Mouse (Mus musculus): ENCODE data around the gene Hist1h2ag.
A peak's percentile ranks its signal among the peaks of the same experiment; 100 is the strongest.
"Not testable (repeated sequence)": the region's sequence is repeated elsewhere in the genome, so short reads cannot be mapped to it uniquely, and the experiment has no call there.

The Hist1h2ag gene

DNA sequence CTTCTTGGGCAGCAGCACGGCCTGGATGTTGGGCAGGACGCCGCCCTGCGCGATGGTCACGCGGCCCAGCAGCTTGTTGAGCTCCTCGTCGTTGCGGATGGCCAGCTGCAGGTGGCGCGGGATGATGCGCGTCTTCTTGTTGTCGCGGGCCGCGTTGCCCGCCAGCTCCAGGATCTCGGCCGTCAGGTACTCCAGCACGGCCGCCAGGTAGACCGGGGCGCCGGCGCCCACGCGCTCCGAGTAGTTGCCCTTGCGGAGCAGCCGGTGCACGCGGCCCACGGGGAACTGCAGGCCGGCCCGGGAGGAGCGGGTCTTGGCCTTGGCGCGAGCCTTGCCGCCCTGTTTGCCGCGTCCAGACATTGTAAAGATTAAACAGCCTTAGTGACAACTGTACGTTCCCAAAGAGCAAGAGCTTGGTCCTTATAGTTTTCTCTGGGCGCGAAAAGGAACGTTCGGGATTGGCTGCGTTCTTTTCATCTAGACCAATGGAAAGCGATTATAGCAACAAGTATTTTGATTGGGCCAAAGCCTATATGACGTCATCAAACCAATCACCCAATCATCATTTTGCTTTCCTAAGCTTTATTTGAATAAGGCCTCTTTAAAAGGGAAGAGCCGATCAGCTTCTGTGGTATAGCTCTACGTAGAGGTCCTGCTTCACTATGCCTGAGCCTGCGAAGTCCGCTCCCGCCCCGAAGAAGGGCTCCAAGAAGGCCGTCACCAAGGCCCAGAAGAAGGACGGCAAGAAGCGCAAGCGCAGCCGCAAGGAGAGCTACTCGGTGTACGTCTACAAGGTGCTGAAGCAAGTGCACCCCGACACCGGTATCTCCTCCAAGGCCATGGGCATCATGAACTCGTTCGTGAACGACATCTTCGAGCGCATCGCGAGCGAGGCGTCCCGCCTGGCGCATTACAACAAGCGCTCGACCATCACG lies at the start of gene Hist1h2ag, which contains the start of gene Hist1h2bj:
Hist1h2ag (minus strand) TSS at position 377 of the 935 bp plus-strand sequence.
Hist1h2bj (plus strand) TSS at position 647 of the 935 bp plus-strand sequence.
- peak; percentile 89 to 95 for DNase-seq (ENCODE audit: low spot score in 2 of 2)

DNA sequence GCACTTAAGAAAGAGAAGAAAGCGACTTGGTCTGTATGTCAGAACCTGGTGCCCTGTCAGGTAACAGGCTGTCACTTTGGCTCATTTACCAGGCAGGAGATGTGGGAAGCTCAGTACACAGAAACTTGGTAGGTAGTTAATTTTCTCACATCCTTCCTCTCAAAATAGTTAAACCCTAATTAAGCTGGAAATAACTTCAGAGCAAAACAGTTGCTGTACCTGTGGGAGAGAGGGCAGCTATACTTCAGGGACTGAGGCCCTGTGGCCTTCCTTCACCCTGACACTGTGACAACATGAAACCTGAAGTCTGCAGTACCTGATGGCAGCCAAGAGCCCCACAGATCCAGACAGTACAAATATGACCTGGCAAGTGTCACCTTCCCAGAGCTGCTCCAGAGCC lies 41.4 kb upstream of the Hist1h2ag start, which contains the start of gene Vmn1r188:
Vmn1r188 (plus strand) TSS at position 301 of the 400 bp plus-strand sequence.
- not testable (repeated sequence) for DNase-seq (ENCODE audit: low spot score in 2 of 2)

DNA sequence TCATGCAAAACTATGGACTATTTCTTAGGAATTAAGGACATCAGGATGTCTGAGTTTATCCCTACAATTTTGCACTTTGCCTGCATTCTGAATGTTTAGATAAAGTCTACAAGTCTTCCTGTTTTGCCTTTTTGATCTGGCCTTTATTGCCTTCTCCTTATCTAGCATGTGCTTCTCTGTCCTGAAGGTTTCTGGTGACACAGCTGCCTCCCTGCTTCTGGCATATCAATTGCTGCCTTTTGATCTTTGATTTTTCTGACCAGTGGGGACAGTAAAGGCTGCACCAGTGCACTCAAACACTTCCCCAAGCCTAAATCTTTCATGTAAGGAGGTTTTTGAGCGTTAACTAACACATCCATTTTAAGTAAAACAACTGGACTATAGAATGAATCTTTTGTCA lies 20.7 kb upstream of the Hist1h2ag start:
- no peak for DNase-seq (ENCODE audit: low spot score in 2 of 2)

DNA sequence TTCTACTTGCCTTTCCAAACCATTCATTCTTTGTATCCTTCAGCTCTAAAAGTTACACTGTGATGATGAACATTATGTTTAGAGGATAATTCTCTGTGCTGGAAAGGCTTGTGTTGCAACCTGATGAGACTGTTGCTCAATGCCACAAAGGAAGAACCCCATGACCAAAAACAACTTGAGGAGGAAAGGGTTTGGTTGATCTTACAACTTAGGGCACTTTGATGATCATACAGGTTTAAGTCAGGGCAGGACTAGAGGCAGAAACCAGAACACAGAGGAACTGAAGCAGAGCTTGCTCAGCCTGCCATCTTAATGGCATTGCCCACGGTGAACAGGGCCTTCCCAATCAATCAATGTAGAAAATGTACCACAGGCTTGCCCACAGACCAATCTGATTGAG lies 18.7 kb upstream of the Hist1h2ag start:
- no peak for DNase-seq (ENCODE audit: low spot score in 2 of 2)

DNA sequence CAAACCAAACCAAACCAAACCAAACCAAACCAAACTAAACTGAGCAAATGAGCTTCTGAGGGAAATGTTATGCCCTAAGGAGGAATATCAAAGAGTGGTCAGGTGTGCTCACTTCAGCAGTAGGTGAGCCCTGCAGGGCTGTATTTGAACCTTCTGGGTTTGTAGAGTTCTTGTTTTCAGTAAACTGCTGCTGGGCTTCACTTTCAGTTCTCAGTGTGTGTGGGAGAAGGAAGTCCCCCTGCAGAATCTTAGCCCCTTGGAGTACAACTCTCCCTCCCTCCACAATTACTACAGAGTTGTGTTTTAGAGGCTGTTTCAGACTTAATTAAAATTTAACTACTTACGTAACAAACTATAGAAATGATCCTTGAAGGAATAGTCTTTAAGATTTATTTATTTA lies 11.0 kb upstream of the Hist1h2ag start:
- DNase-seq (ENCODE audit: low spot score in 2 of 2): no peak

DNA sequence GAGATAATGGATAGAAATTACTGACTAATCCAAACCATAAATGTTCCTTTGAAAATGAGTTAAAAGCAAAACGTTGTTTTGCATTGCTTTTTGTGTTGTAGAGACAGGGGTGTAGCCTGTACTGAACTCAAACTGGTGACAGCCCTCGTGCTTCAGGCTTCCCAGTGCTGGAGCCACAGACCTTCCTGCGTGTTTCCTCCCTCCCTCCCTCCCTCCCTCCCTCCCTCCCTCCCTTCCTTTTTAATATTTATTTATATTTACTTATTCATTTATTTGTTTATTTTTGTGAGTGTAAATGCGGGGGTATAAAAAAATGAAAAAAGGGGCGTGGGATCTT lies 8.7 kb upstream of the Hist1h2ag start:
- no peak for DNase-seq (ENCODE audit: low spot score in 2 of 2)

DNA sequence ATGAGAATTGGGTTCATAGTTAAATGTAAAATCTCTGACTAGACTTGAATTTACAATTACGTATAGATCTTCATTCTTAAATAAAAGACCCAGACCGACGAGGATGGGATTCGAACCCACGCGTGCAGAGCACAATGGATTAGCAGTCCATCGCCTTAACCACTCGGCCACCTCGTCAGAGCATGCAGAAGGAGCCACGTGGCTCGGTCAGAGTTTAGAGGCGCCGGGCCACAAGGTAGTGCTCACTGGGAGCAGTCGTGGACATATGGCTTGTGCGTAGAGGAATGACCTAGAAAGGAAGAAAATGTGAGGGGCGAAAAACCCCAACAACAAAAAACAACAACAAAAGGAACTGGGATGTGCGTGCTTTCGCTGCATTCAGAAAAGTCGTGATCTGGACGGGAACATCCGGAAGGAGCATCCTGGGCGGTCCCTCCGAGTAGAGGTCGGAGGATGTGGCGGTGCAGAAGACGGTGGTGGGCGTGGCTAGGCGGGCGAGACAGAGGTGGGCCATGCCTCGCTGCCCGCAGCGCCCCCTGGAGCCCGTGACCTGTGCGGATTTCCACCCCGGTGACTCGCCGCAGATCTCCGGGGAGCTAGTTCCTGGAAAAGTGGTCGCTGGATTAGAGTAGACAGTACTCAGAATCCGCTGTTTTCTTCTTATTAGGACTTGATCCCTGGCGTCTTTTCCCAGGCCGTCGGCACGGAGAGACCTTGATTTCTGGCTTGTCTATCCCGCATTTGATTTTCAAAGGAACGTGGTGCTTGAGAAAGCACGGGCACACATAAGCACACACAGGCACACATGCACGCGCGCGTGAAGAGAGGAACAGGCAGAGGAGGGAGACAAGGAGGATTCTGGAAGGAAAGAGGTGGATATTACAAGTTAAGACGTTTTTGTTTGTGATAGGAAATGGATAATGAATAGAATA lies 8.1 kb upstream of the Hist1h2ag start:
- DNase-seq (ENCODE audit: low spot score in 2 of 2): peak; percentile 92 to 93

DNA sequence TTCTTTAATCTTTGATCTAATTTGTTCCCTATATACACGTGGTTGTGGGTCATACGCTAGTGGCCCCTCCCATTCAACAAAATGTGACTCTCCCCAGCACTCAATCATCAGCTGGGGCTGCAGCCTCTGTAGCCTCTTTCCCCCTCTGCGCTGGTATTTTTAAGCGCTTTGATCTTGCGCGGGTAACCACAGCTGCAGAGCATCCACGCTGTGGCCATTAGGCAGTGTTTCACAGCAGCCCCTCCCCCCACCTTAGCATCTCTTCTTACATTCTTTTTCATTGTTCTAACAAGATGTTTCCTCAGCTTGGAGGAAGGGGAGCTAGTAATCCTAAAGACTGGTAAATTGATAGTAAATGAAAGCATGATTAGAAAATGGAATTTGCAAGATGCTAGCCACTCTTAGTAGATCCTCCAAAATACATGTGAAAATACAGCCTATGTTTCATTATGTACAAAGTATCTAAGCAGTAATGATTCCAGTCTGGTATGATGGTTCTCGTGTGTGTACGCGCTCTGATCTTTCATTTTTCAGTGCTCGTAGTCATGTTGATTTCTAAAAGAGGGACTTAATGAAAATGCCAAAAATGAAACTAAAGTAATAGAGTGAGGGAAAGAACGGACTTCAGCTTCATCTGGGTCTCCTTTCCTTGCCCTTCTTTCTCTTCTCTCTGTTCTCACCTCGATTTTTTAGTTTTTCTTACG lies 7.1 kb upstream of the Hist1h2ag start:
- DNase-seq (ENCODE audit: low spot score in 2 of 2): peak in 1 of 2 experiments; percentile 23

DNA sequence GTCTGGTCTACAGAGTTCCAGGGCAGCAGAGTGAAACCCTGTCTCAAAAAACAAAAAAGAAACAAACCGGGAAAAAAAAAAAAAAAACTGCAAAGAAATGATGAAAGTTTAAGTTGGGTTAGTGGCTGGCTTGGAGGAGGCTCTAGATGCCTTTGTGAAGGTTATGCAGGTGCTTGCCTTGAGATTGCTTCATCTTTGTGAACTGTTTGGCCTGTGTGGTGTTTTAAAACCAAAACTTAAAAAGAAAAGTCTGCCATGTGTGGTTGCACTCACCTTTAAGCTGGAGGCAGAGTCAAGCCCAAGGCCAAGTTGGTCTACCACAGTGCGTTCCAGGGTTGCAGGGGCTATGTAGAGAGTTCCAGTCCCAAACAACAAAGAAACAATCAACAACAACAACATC lies 6.3 kb upstream of the Hist1h2ag start:
- DNase-seq (ENCODE audit: low spot score in 2 of 2): no peak

DNA sequence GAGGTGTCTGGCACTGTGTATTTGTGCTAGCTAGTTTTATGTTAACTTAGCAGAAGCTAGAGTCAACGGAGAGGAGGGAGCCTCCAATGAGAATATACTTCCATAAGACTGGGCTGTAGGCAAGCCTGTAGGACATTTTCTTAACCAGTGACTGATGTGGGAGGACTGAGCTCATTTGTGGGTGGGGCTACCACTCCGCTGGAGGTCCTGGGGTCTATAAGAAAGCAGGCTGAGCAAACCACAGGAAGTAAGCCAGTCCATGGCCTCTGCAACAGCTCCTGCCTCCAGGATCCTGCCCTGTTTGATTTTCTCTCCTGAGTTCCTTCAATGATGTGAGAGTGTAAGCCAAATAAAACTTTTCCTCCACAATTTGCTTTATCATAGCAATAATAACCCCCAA lies 2.6 kb upstream of the Hist1h2ag start:
- DNase-seq (ENCODE audit: low spot score in 2 of 2): no peak

DNA sequence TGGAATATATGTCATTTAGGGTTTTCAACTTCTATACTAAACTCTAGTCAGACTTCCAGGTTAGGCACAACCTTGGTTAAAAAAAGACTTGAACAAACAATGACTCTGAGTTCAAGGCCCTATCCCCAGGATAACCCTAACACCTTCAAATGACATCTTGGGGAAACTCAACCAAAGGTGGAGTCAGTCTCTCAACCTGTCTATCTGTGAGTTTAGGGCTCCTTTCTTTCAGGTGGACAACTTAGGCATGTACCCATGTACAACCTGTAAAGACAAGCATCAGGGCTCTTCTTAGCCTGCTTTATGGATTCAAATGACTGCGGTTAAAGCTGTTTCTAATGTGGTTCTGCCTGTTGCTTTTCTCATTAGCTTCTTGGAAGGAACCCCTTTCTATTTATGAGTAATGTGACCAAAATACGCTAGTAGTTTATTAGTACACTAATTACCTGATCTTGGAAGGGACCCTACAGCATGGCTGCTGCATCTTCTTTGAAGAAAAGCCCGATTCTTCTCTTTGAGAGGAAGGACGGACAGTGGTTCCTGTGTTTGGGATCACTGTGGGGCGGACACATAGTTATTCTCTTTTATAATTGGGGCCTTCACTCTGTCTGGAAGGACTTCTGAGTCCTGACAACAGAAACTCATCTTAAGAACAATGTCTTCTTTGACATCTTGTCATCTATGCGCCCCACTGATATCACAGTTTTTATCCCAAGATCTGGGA lies 1.9 kb upstream of the Hist1h2ag start:
- no peak for DNase-seq (ENCODE audit: low spot score in 2 of 2)

DNA sequence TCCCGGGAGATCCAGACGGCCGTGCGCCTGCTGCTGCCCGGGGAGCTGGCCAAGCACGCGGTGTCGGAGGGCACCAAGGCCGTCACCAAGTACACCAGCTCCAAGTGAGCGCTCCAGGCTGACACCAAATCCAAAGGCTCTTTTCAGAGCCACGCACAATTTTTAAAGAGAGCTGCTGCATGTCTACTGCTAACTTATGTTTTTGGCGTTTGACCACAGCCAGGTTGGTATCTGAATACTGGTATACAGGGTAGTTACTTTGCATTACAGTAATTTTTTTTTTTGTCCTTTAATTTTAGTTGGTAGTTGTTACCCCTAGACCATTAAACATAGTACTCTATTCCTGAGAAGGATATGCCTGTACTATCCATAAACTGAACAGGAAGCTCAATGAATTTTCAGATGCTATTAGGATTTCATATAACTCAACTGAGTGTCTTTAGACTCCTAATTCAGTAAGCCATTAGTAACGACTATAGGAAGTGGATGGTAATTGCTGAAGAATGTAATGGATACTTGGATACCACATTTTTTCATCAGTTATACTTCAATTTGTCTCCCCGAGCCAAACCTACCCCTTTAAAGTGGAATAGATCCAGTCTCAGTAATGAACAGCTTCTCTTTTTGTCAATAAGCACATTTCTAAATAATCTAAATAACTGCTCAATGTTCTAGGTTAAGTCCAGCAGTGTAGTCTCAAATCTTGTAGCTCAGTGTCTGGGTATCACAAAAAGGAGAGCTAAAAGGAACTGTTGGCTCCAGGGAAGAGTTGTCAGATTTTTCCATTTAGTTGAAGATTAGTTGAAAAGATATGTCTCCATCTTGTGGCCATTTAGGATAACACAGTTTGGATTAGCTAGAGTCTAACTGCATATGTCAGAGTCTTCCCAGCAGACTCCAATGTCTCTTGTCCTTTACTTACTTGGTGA lies 1.0 kb upstream of the Hist1h2ag start:
- DNase-seq (ENCODE audit: low spot score in 2 of 2): peak in 1 of 2 experiments; percentile 63

DNA sequence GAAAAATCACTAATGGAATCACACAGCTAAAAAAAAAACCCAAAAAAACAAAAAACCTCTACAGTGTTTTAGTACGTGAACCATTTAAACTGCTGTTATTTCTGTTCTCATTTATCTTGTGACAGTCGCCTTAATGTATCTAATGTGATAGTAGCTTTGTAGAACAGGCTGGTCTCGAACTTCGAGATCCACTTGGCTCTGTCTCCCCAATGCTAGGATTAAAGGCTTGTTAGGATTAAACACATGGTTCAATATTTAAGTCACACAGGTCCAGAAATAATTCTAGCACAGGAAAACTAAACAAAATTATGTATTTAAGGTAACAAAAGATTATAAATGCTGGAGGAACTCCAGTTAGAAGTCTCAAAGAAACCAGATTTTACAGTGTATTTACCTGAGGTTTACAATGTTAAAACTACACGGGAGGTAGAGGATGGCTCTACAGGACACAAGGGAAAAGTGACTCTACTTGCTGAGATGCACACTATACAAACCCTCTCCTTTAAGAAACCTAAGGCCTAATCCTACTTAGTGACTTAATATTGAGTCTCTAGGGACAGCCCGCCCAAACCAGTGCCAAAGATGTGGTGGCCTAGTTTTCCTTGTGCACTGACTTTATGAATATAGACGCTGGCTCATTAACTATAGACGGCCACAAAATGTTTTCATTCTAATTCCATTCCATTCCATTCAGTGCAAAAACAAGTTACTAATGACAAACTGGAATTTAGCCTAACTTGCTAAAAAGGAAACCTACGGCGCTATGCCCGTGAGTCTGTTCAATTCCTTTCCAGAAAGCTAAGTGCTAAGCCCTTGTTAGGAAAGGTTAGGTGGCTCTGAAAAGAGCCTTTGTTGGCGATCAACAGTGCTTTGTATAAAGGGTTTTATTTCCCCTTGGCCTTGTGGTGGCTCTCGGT lies 835 bp downstream of the Hist1h2ag start:
- no peak for DNase-seq (ENCODE audit: low spot score in 2 of 2)

DNA sequence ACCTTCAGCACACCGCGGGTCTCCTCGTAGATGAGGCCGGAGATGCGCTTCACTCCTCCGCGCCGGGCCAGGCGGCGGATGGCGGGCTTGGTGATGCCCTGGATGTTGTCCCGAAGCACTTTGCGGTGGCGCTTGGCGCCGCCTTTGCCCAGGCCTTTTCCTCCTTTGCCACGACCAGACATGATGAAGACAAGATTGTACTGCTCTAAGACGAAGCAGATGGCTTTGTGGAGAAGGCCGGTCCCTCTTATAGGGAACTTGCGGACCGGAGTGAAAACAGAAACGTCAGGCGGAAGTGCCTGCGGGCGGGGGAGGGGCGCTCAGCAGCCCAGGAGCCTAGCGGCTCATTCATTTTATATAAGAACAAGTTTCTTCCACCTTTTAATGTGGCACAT lies 1.6 kb downstream of the Hist1h2ag start, which contains the start of gene Hist1h4i:
Hist1h4i (minus strand) TSS at position 221 of the 395 bp plus-strand sequence.
- DNase-seq (ENCODE audit: low spot score in 2 of 2): peak; percentile 96 to 97

DNA sequence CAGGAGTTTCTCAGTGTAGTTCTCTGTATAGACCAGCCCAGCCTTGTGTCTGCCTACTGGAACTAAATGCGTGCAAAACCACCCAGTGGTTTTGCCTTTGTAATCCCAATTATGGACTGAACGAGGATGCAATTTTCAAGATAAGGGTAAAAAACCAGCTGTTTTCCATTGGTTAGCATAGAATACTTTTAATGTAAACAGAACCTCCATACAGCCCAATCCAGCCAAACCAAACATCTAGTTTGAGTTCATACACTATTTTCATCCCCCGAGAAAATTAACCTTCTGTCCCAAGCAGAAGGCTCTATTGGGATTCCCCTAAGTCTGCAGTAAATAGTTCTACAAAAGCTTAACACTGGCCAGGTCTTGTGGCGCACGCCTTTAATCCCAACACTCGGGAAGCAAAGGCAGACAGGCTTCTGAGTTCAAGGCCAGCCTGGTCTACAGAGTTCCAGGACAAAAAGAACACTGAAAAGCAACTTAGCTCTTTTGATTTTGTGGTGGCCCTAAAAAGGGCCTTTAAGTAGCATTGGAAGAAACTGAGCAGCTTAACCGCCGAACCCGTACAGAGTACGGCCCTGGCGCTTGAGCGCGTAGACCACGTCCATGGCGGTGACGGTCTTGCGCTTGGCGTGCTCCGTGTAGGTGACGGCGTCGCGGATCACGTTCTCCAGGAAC lies 2.1 kb downstream of the Hist1h2ag start:
- no peak for DNase-seq (ENCODE audit: low spot score in 2 of 2)

DNA sequence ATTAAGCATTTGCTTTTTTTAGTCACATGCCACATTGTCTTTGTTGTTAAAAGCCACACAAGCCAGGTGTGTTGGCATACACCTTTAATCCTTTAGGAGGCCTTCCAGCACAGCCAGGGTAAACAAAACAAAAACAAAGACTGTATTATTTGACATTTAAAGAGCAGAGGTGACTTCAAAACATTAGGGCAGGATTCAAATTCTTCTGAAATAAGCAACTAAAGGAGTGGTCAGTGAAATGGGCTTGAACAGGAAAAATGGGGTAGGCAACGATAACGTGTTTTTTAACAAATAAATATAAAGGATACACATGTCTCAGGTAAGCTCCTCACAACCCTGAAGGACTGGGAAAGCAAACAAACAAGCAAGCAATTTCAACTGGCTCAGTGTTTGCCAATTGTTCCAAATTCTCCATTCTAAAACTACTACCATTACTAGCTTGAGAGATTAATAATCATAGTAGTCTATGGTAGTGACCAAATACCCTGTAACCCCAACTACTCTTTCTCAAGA lies 2.7 kb downstream of the Hist1h2ag start:
- no peak for DNase-seq (ENCODE audit: low spot score in 2 of 2)

DNA sequence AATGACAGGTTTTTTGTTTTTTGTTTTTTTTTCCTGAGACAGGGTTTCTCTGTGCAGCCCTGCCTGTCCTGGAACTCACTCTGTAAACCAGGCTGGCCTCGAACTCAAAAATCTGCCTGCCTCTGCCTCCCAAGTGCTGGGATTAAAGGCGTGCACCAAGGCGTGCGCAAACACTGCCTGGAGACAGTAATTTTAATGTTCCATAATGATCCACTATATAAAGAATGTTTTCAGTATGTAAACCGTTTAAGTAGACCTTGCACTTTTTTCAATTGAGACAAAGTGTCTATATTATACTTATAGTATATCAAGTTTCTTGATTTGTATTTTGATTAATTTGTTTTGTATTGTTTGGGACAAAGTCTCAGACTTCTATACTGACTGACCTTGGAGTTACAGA lies 3.4 kb downstream of the Hist1h2ag start:
- no peak for DNase-seq (ENCODE audit: low spot score in 2 of 2)

DNA sequence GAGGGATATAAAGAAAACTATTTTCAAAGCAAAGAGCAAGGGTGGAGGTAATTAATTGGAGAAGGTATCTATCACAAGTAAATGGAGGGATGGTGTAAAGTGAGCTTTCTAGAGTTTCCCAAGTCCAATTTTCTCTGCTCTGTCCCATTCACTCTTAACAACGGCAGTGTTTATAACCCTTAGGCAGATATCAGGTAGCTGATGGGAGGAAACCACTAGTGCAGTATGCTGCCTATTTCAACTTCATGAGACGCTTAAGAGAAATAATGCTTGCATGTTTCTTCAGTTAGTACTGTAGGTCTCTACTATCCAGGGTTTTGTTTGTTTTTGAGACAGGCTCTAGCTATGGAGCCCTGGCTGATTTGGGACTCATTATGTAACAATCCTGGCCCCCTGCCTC lies 5.3 kb downstream of the Hist1h2ag start:
- DNase-seq (ENCODE audit: low spot score in 2 of 2): no peak
